Mouse (Mus musculus) adrenal gland, adult 18-20 months (tissue): ENCODE data around the gene Cdkn3. TPM values are rescaled to one million over a fixed set of nuclear protein-coding genes. Genes with fewer than 3 reads are reported as not detected.

ENCODE experiments used
- total RNA-seq, 2 experiments: library from RNA; stranded (reverse); gene quantifications; 1 replicate in 1 of 2; 2 replicates in 1 of 2; pipeline ENCODE4 v1.2.3; 2021

Gene Cdkn3
- total RNA-seq, 2 experiments from 2014 or later, result 0.53 to 0.67 TPM

Other genes with a start within 250 kb of the Cdkn3 start
- gene Cnih1, start 27.9 kb downstream of the Cdkn3 start, total RNA-seq, result 100 to 1,000 TPM; 100 to 124 TPM
- gene Gmfb, start 61.7 kb downstream of the Cdkn3 start, total RNA-seq, result 100 to 1,000 TPM; 110 to 117 TPM
- 10 to 100 TPM; 48.2 to 50.9 TPM for gene Cgrrf1, start 71.6 kb downstream of the Cdkn3 start, total RNA-seq
- gene Samd4, start 122.3 kb downstream of the Cdkn3 start, total RNA-seq, result 10 to 100 TPM; 18.5 to 22.4 TPM